In genomic region chr15:81586466-81586865, GRCm38 (mm10) we compare ENCODE assay signal across 8 mouse cellular contexts. TPM values are rescaled to one million over a fixed set of nuclear protein-coding genes. Genes with fewer than 3 reads are reported as not detected.
DNase-seq lines count a peak whose midpoint lies in the region; ATAC-seq and TF ChIP-seq lines count a peak whose summit lies in the region.

No protein-coding gene starts in this region.

- no peaks in the 10 kb centered on the region for H3K27me3 ChIP-seq in heart, postnatal 0 days (ENCODE audit: control insufficient read depth, insufficient read depth, low read length)

- H3K4me1 ChIP-seq in heart, postnatal 0 days (ENCODE audit: control insufficient read depth, insufficient read depth), result peaks cover 19% of the 10 kb centered on the region
- peaks cover 20% of the 10 kb centered on the region for H3K4me1 ChIP-seq in bone marrow macrophage, adult 2 months (ENCODE audit: control insufficient read depth, insufficient read depth, low read length)

- TF ChIP-seq CTCF in heart, postnatal 0 days (IDR thresholded peaks at IDR 0.05; ENCODE audit: low read depth), result no peak
- TF ChIP-seq CTCF in bone marrow macrophage, adult 2 months (IDR thresholded peaks at IDR 0.05; ENCODE audit: low read depth, low read length), result no peak

- peak; percentile 24 for DNase-seq in heart, postnatal 0 days (ENCODE audit: low spot score)
- no peak for DNase-seq in heart, adult 9 months (ENCODE audit: low spot score in 2 of 2)
- peak; percentile 10 for DNase-seq in lung, postnatal 25 days (ENCODE audit: low spot score)
- DNase-seq in natural killer cell, adult 2 months (ENCODE audit: low spot score in 2 of 2), result no peak
- no peak for DNase-seq in adrenal gland, adult 8-10 months
- no peak for DNase-seq in yolk sac, embryonic 10.5 days (ENCODE audit: low spot score)

- H3K9me3 ChIP-seq in heart, postnatal 0 days (replicated peaks; ENCODE audit: control insufficient read depth, low read length), result no peaks in the 10 kb centered on the region

- WGBS in heart, postnatal 0 days, result under 1% methylated on average over 28 of the region's 28 CpGs

- 0 out of 2 replicates have a peak, but pooled peaks cover 5% of the 10 kb centered on the region for H3K36me3 ChIP-seq in heart, postnatal 0 days (replicated peaks; ENCODE audit: control insufficient read depth, insufficient read depth, low read length)

- TF ChIP-seq EP300 in heart, postnatal 0 days (IDR thresholded peaks at IDR 0.05; ENCODE audit: low read depth), result no peak

- H3K27ac ChIP-seq in heart, postnatal 0 days (ENCODE audit: low read depth), result peak overlapping the region; percentile 100
- peak overlapping the region; percentile 98 for H3K27ac ChIP-seq in bone marrow macrophage, adult 2 months (ENCODE audit: insufficient read depth, low read depth, low read length)

- no peak for ATAC-seq in heart, postnatal 0 days (ENCODE audit: insufficient read depth, low read depth)
- peak; percentile 2 to 10; a peak in 1 of 4 replicates for ATAC-seq in hematopoietic stem cell, adult 5-6 weeks (replicated peaks in 1 of 2; ENCODE audit: insufficient read depth in 1 of 2, low FRiP score in 2 of 2, low TSS enrichment in 1 of 2, low read depth in 1 of 2, poor library complexity in 2 of 2, severe bottlenecking in 2 of 2)

- peak overlapping the region; percentile 88 for H3K4me2 ChIP-seq in heart, postnatal 0 days (ENCODE audit: low read depth, low read length)

- peak overlapping the region; percentile 90 for H3K4me3 ChIP-seq in heart, postnatal 0 days (ENCODE audit: low read depth, low read length)
- H3K4me3 ChIP-seq in bone marrow macrophage, adult 2 months (ENCODE audit: insufficient read depth, low read length), result peak overlapping the region; percentile 94

- H3K9ac ChIP-seq in heart, postnatal 0 days (replicated peaks; ENCODE audit: low read depth, low read length), result peak overlapping the region; percentile 100

- no peak for TF ChIP-seq POLR2A in bone marrow macrophage, adult 2 months (IDR thresholded peaks at IDR 0.05; ENCODE audit: borderline replicate concordance, low read depth, low read length)

RNA-seq across cellular contexts. Expression of gene Ep300, which starts 1.3 kb away (rescaled TPM):
- 24.3 and 38.5 TPM in 2 replicates for total RNA-seq in heart, postnatal 0 days (2014; rRNA removed; ENCODE audit: low replicate concordance)
- polyA plus RNA-seq in heart, postnatal 0 days (2015; fragmentation: Nextera tagmentation; extraction: Ambion mirVana), result 4.0 and 5.6 TPM in 2 replicates
- polyA plus RNA-seq in bone marrow macrophage, adult 2 months (2012; ENCODE audit: insufficient read depth, insufficient read length, missing spikeins), result 66.3 and 72.9 TPM in 2 replicates
- total RNA-seq in hematopoietic stem cell, adult 5-6 weeks (2017), result 32.7 and 48.0 TPM in 2 replicates
- total RNA-seq in adrenal gland, adult 8-10 months (2022), result 100 to 1,000 TPM in 1 of 4 experiments, 10 to 100 TPM in 3; 62.2 to 107 (median 76.8) TPM

Comparison
In these comparisons a context has a peak if more than half of its experiments do, and no peak if none do; other contexts are left out.
1. DNase-seq: peak in heart, postnatal 0 days (single experiment) and lung, postnatal 25 days (single experiment); none in heart, adult 9 months (0 of 2), natural killer cell, adult 2 months (0 of 2), adrenal gland, adult 8-10 months (single experiment) and yolk sac, embryonic 10.5 days (single experiment).